Mouse (Mus musculus): Measurements from ENCODE around the gene Tmc8. TPM values are rescaled to one million over a fixed set of nuclear protein-coding genes. Genes with fewer than 3 reads are reported as not detected.
A peak's percentile ranks its signal among the peaks of the same experiment; 100 is the strongest.
"Not testable (repeated sequence)": the region's sequence is repeated elsewhere in the genome, so short reads cannot be mapped to it uniquely, and the experiment has no call there.

Gene Tmc8
- total RNA-seq, 2 experiments from 2014 or later = 2.0 to 3.1 TPM

GRCm38 (mm10) chr11:117770407-117770806 is 11.5 kb upstream of the Tmc8 start:
- ATAC-seq (replicated peaks; ENCODE audit: poor library complexity) = no peak

DNA sequence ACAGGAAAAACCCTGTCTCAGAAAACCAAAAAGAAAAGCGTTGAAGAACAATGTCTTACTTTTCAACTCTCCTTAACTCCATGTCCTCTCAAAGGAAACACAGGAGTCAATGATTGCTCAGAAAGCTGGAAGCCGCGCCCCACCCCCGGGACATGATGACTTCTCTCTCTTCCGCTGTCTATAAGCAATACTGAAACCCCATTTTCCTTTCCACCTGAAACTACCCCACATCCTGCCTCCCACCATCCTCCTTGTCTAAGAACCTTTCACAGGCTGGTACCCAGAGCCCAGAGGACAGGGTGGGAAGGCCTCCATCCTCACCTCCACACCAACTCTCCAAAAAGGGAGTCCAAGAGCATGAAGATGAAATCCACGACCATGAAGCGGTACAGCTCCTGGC is 9.5 kb upstream of the Tmc8 start:
- ATAC-seq (replicated peaks; ENCODE audit: poor library complexity) = no peak

DNA sequence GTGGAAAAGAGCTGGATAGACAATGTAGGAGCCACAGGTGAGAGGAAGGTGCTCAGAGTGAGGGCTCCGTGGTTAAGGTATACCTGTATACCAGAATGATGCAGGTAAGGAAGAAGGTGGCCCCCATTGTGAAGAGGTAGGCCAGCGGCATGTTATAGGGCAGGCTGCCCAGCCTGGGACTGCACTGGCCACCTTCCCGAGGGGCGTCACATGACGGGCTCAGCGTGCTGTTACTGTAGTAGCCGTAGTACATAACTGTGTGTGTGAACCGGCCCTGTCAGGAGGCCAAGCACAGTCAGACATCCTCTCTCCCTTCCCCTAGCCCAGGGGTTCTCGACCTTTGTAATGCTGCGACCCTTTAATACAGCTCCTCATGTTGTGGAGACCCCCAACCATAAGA is 7.0 kb upstream of the Tmc8 start:
- ATAC-seq (replicated peaks; ENCODE audit: poor library complexity) = no peak

GRCm38 (mm10) chr11:117775540-117775939 is 6.3 kb upstream of the Tmc8 start:
- ATAC-seq (replicated peaks; ENCODE audit: poor library complexity) = no peak

- no peak for ATAC-seq (replicated peaks; ENCODE audit: poor library complexity)
Observed at GRCm38 (mm10) chr11:117776085-117776792, 5.6 kb upstream of the Tmc8 start.

DNA sequence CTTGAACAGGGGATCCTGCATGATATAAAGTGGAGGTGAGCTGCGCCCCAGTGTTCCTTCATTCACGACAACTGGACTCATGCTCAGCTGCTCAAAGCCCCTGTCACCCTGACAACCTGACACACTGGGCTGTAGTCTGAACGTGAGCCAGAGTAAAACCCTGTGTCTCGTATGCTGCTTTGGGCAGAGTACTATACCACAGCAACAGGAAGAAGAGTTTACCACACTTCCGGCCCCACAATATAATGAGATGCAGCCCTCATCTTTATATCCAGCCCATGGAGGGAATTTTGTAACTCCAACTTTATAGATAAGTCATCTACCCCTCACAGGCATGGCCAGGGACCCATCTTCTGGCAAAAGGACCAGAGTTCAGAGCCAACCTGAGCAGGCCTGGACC is 4.8 kb upstream of the Tmc8 start:
- no peak for ATAC-seq (replicated peaks; ENCODE audit: poor library complexity)

- no peak for ATAC-seq (replicated peaks; ENCODE audit: poor library complexity)
Observed at GRCm38 (mm10) chr11:117778031-117778430, 3.8 kb upstream of the Tmc8 start.

DNA sequence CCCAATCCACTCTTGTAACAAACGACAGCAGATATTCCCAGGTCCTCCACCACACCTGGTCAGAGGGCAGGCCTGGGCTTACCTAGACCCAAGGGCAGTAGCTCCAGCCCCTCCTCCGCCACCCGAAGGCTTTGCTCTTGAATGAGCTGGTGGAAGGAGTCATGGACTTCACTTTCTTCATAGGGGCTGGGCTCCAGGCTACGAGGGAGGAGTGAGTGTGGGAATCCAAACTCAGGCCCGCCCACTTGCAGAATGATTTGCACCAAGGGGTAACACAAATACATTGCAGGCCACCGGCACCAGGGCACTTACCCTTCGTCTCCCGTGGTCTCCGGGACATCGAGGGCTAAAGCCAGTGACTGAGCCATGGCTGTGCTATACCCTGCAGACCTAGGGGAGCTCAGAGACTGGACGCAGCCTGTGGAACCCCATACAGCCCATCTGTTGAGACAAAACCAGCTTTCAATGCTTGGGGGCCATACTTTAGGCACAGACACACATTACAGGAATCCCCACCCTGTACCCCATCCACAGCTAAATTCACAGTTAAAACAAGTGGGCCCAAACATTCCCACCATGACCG is 2.9 kb upstream of the Tmc8 start:
- ATAC-seq (replicated peaks; ENCODE audit: poor library complexity) = no peak

DNA sequence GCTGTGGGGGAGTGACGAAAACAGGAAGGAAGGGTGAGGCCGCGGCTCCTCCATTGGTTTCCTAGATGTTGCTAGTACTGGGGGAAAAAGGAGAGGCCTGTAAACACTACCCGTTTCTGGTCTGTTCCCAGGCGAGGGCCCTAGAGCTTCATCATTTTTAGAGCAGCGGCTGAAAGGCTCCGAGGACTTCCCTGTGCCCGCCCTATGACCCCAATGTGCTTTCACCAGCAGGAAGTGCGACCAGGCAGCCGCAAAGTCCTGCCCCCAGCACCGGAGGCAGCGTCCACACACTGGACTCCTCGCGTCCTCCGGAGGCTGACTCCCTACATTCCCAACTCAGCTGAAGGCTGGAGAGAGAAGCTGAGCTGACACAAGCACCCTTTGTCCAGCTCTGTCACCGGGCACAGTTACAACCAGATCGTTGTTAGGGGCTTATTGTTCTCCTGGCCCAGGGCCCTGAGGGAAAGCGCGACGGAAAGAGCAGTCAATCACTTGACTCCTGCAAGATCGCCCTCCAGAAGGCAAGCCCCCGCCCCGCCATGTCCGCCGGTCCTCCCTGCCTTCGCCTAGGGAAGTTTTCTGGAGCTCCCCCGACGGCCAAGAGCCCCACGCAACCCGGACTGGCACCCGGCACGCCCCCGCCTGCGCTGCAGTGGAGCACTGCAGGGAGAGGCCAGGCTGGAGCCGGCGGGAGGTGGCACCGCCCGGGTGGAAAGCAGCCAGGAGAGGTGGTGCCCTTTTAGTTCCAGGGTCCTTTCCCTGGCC is 2.3 kb upstream of the Tmc8 start:
- peak; percentile 14 for ATAC-seq (replicated peaks; ENCODE audit: poor library complexity)

- ATAC-seq (replicated peaks; ENCODE audit: poor library complexity) = 0 out of 2 replicates have a peak, but pooled peaks have one; percentile 0
Observed at GRCm38 (mm10) chr11:117780199-117780515, 1.7 kb upstream of the Tmc8 start.

DNA sequence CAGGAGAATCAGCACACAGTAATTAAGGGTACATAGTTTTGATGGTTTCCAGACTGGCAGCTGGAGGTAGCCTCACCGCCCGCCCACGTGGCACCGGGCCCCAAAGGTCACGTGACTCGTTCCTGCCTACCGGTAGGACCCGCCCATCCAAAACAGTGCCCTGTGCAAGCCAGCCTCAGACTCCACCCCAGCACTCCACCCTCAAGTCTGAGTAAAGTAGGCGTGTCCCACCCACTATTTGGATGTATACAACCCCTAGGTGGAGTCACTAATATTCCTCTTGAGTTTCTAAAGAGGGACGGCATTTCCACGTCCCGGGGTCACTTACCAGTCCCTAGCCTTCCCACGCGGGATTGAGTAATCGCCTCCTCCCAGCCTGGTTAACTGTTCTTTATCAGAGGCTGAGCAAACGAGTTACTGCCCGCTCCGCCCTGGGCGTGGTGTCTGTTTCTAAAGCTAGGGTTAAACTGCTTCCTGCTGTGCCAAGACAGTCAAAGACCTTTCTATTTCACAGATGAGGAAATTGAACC is 1.2 kb upstream of the Tmc8 start:
- ATAC-seq (replicated peaks; ENCODE audit: poor library complexity) = peak; percentile 60

- ATAC-seq (replicated peaks; ENCODE audit: poor library complexity) = no peak; the same call in 1 of the 2 replicates
Observed at GRCm38 (mm10) chr11:117781199-117781821, 566 bp upstream of the Tmc8 start.

DNA sequence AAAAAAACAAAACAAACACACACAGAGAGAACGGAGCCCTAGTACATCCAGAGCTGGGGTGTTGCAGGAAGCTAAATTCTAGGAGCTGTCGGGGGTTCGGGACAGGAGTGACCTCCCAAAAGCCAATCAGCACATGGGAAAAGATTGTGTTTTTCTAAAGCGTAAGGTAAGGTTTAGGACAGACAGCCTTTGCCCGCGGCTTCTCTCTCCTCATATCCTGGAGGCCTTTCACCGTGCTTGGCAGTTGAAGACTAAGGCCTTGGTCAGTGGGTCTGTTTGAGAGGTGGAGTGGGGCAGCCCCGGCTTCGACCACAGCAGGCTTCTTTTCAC is 794 bp downstream of the Tmc8 start:
- no peak for ATAC-seq (replicated peaks; ENCODE audit: poor library complexity)

- peak; percentile 7; the same call in 1 of the 2 replicates for ATAC-seq (replicated peaks; ENCODE audit: poor library complexity)
Observed at GRCm38 (mm10) chr11:117783089-117783488, 1.2 kb downstream of the Tmc8 start.

DNA sequence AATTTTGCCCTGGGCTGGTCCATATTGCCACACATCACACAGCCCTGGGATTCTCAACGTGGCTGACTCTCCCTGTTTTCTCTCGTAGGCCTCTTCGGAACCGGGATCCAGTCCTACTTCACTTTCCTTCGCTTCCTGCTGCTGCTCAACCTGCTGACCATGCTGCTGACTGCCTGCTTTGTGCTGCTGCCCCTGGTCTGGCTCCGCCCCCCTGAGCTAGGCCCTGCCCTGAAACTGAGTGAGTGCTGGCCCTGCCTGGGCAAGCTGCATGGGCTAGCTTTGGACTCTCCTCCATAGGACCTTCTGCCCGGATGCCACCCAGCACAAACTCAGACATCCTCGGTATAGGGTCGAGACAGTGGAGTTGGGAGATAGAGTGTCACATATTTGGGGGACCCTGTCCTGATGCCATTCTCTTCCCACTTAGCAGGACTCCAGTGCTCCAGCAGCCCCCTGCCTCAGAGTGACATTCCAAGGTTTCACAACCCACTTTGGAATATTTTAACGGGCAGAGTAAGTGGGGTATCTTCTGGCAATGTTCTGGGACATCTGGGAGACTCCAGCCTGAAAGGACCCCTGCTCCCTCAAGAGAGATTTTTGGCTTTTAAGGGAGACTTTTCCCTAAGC is 1.9 kb downstream of the Tmc8 start:
- no peak for ATAC-seq (replicated peaks; ENCODE audit: poor library complexity)

DNA sequence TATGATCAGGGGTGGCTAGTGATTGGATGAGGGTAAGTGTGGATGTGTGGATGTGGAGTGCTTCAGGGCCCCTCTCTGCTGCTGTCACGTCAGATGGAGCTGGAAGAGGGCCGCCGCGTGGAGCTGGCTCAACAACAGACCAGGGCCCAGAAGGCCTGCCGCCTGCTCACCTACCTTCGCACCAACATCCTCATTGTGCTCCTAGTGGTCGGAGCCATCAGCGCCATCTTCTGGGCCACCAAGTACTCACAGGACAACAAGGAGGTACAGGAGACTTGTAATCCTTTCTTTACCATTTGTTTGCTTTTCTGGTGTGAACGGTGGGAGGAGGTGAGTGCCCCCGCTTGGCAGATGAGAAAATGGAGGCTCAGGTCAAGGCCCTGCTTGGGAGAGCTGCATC is 4.4 kb downstream of the Tmc8 start:
- peak; percentile 64 for ATAC-seq (replicated peaks; ENCODE audit: poor library complexity)

GRCm38 (mm10) chr11:117788481-117788880 is 6.6 kb downstream of the Tmc8 start:
- not testable (repeated sequence) for ATAC-seq (replicated peaks; ENCODE audit: poor library complexity)

DNA sequence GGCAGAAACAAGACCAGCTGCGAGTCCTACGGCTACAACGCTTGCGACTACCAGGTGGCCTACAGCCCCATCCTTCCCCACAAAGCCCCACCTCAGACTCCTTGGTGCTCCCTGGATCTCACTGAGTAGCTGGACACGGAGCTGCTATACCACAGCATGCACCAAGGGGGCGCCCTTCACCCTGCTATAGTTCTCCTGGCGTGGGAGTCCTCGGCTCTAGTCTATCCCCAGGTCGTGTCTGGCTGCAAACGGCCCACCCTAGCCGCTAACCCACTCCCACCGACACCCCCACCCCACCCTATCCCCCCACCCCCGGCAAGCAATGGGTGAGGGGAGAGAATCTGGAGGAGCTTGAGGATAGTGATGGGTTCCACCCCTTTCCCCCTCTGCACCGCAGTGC is 8.4 kb downstream of the Tmc8 start:
- peak; percentile 61 for ATAC-seq (replicated peaks; ENCODE audit: poor library complexity)

GRCm38 (mm10) chr11:117790703-117791440 is 9.0 kb downstream of the Tmc8 start:
- ATAC-seq (replicated peaks; ENCODE audit: poor library complexity) = no peak

DNA sequence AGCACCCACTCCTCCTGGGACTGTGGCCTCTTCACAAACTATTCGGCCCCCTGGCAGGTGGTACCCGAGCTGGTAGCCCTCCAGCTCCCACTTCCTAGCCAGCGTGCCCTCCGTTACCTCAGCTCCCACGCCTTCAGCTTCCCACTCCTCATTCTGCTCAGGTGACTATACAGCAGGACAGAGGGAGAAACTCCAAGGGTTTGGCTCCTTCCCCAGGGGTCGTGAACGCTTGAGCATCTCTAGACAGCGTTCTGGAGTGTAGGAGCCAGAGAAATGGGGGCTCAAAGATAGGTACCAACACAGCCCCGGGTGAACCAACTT is 9.5 kb downstream of the Tmc8 start:
- ATAC-seq (replicated peaks; ENCODE audit: poor library complexity) = no peak
